Mouse (Mus musculus) forebrain, embryonic 11.5 days (tissue): ENCODE data around the gene Ctdsp1. TPM values are rescaled to one million over a fixed set of nuclear protein-coding genes. Genes with fewer than 3 reads are reported as not detected.
"Not testable (repeated sequence)": the region's sequence is repeated elsewhere in the genome, so short reads cannot be mapped to it uniquely, and the experiment has no call there.

Source experiments
- ATAC-seq: fragments of 200-750 bp; cut with Nextera tagmentation; replicated peaks from 2 replicates; pipeline ENCODE4 v1.8.0; 2017; ENCODE audit warnings: moderate TSS enrichment; ENCODE audit not compliant: low FRiP score
- DNase-seq: peaks from one replicate; pipeline ENCODE4 v3.0.0-alpha.2; 2017; ENCODE audit warnings: low spot score
- H3K27ac ChIP-seq: fragments of 300-500 bp; sonication (generic); 2 replicates; pipeline ENCODE4 v1.5.1; 2014; ENCODE audit warnings: low read depth, low read length
- H3K27me3 ChIP-seq: fragments of 300-500 bp; sonication (generic); 2 replicates; pipeline ENCODE4 v1.6.1; 2014; ENCODE audit warnings: mild to moderate bottlenecking, low read length, mixed read lengths; ENCODE audit not compliant: control insufficient read depth, insufficient read depth
- H3K36me3 ChIP-seq: fragments of 300-500 bp; sonication (generic); 2 replicates; pipeline ENCODE4 v1.6.1; 2014; ENCODE audit warnings: mild to moderate bottlenecking, low read length, moderate library complexity, mixed read lengths; ENCODE audit not compliant: control insufficient read depth, insufficient read depth
- H3K4me1 ChIP-seq: fragments of 300-500 bp; sonication (generic); replicated peaks from 2 replicates; pipeline ENCODE4 v1.6.1; 2014; ENCODE audit warnings: low read length, mixed read lengths; ENCODE audit not compliant: control insufficient read depth, insufficient read depth
- H3K4me2 ChIP-seq: fragments of 300-500 bp; sonication (generic); 2 replicates; pipeline ENCODE4 v1.6.1; 2014; ENCODE audit warnings: low read depth, mild to moderate bottlenecking, low read length, moderate library complexity, mixed read lengths; ENCODE audit not compliant: severe bottlenecking
- H3K4me3 ChIP-seq: fragments of 300-500 bp; sonication (generic); 2 replicates; pipeline ENCODE4 v1.5.1; 2014; ENCODE audit warnings: low read depth, low read length
- H3K9ac ChIP-seq: fragments of 300-500 bp; sonication (generic); 2 replicates; pipeline ENCODE4 v1.6.1; 2014; ENCODE audit warnings: low read length
- H3K9me3 ChIP-seq: fragments of 300-500 bp; sonication (generic); 2 replicates; pipeline ENCODE4 v1.6.1; 2016; ENCODE audit warnings: low read length, mixed read lengths; ENCODE audit not compliant: control insufficient read depth
- WGBS: fragments of 180-500 bp; shearing (Covaris S2); extraction: QIAGEN DNeasy Blood & Tissue Kit; methylation state at CpG from one replicate; pipeline ENCODE4 v1.1.7; 2014; 5-methylcytosine and 5-hydroxymethylcytosine counted together
- polyA plus RNA-seq: library from polyadenylated mRNA; unstranded; fragments of >200 nt; fragmentation: Nextera tagmentation; extraction: Ambion mirVana; gene quantifications from 2 replicates; pipeline ENCODE4 v1.2.1, GENCODE M21; 2014

The Ctdsp1 gene
- polyA plus RNA-seq, 1 experiment from 2014 or later = 46.9 TPM

GRCm38 (mm10) chr1:74391844-74392441 lies 634 bp downstream of the Ctdsp1 start:
- peak overlapping the region; percentile 95 for H3K4me2 ChIP-seq
- peak overlapping the region; percentile 97 for H3K4me3 ChIP-seq
- under 1% methylated on average over 47 of the region's 63 CpGs for WGBS
- H3K27ac ChIP-seq = peak overlapping the region; percentile 94
- peak; percentile 83 for DNase-seq
- no peaks in the 10 kb centered on the region for H3K9me3 ChIP-seq
- H3K27me3 ChIP-seq = peaks cover 2% of the 10 kb centered on the region; the same call in 1 of the 2 replicates
- ATAC-seq = peak; percentile 67
- H3K36me3 ChIP-seq = peaks cover 10% of the 10 kb centered on the region
- H3K4me1 ChIP-seq = peaks cover 16% of the 10 kb centered on the region
- peak overlapping the region; percentile 92 for H3K9ac ChIP-seq

- ATAC-seq (peak; percentile 28), DNase-seq (no peak)
- Histone ChIP-seq H3K9me3 (no peaks in the 10 kb centered on the region), H3K27me3 (peaks cover 2% of the 10 kb centered on the region; the same call in 1 of the 2 replicates), H3K9ac (peak overlapping the region; percentile 92), H3K4me3 (peak overlapping the region; percentile 97), H3K4me2 (peak overlapping the region; percentile 95), H3K27ac (peak overlapping the region; percentile 94; the same call in 1 of the 2 replicates), H3K4me1 (peaks cover 13% of the 10 kb centered on the region), H3K36me3 (peaks cover 10% of the 10 kb centered on the region)
- under 1% methylated on average over 16 of the region's 16 CpGs for WGBS
These were observed 1.2 kb downstream of the Ctdsp1 start for GRCm38 (mm10) chr1:74392446-74392994.

- ATAC-seq = no peak
- WGBS = 35% methylated on average over 6 of the region's 7 CpGs
- no peak overlapping the region for H3K27ac ChIP-seq
- peaks cover 17% of the 10 kb centered on the region for H3K4me1 ChIP-seq
- H3K4me3 ChIP-seq = peak overlapping the region; percentile 97
- peaks cover 2% of the 10 kb centered on the region; the same call in 1 of the 2 replicates for H3K27me3 ChIP-seq
- peak overlapping the region; percentile 95 for H3K4me2 ChIP-seq
- peak overlapping the region; percentile 92 for H3K9ac ChIP-seq
- peaks cover 10% of the 10 kb centered on the region for H3K36me3 ChIP-seq
- DNase-seq = no peak
- no peaks in the 10 kb centered on the region for H3K9me3 ChIP-seq
These were observed 1.7 kb downstream of the Ctdsp1 start for GRCm38 (mm10) chr1:74393010-74393409.

GRCm38 (mm10) chr1:74393697-74394096 lies 2.4 kb downstream of the Ctdsp1 start:
- Histone ChIP-seq H3K4me1 (peaks cover 17% of the 10 kb centered on the region), H3K4me3 (no peak overlapping the region), H3K27ac (no peak overlapping the region), H3K9ac (no peak overlapping the region), H3K36me3 (peaks cover 10% of the 10 kb centered on the region), H3K9me3 (no peaks in the 10 kb centered on the region), H3K4me2 (no peak overlapping the region), H3K27me3 (peaks cover 2% of the 10 kb centered on the region; the same call in 1 of the 2 replicates)
- DNase-seq (no peak), ATAC-seq (no peak)
- 89% methylated on average over 9 of the region's 9 CpGs for WGBS

- DNase-seq (no peak), ATAC-seq (no peak)
- Histone ChIP-seq H3K4me3 (no peak overlapping the region), H3K27ac (no peak overlapping the region), H3K9me3 (no peaks in the 10 kb centered on the region), H3K4me2 (no peak overlapping the region), H3K36me3 (peaks cover 10% of the 10 kb centered on the region), H3K9ac (no peak overlapping the region), H3K27me3 (peaks cover 2% of the 10 kb centered on the region; the same call in 1 of the 2 replicates), H3K4me1 (peaks cover 17% of the 10 kb centered on the region)
- 91% methylated on average over 9 of the region's 9 CpGs for WGBS
These were observed 3.0 kb downstream of the Ctdsp1 start for GRCm38 (mm10) chr1:74394311-74394710.

GRCm38 (mm10) chr1:74394858-74395257 lies 3.5 kb downstream of the Ctdsp1 start:
- no peak overlapping the region for H3K4me2 ChIP-seq
- H3K27me3 ChIP-seq = no peaks in the 10 kb centered on the region
- WGBS = 90% methylated on average over 15 of the region's 15 CpGs
- no peak overlapping the region for H3K4me3 ChIP-seq
- H3K36me3 ChIP-seq = peaks cover 10% of the 10 kb centered on the region
- H3K9me3 ChIP-seq = no peaks in the 10 kb centered on the region
- H3K27ac ChIP-seq = no peak overlapping the region
- no peak overlapping the region for H3K9ac ChIP-seq
- H3K4me1 ChIP-seq = peaks cover 17% of the 10 kb centered on the region
- ATAC-seq = no peak
- no peak for DNase-seq

GRCm38 (mm10) chr1:74395290-74395689 lies 4.0 kb downstream of the Ctdsp1 start:
- no peaks in the 10 kb centered on the region for H3K27me3 ChIP-seq
- peaks cover 13% of the 10 kb centered on the region for H3K4me1 ChIP-seq
- ATAC-seq = no peak
- no peak overlapping the region for H3K4me2 ChIP-seq
- H3K27ac ChIP-seq = no peak overlapping the region
- no peaks in the 10 kb centered on the region for H3K9me3 ChIP-seq
- H3K36me3 ChIP-seq = peaks cover 10% of the 10 kb centered on the region
- 88% methylated on average over 13 of the region's 13 CpGs for WGBS
- no peak overlapping the region for H3K9ac ChIP-seq
- DNase-seq = no peak
- no peak overlapping the region for H3K4me3 ChIP-seq

- H3K27me3 ChIP-seq, ATAC-seq, H3K9me3 ChIP-seq, H3K27ac ChIP-seq, DNase-seq: not testable (repeated sequence)
- Histone ChIP-seq H3K4me3 (peak overlapping the region; percentile 35), H3K36me3 (peaks cover 10% of the 10 kb centered on the region), H3K9ac (peak overlapping the region; percentile 57; the same call in 1 of the 2 replicates), H3K4me1 (peaks cover 12% of the 10 kb centered on the region), H3K4me2 (peak overlapping the region; percentile 75)
- WGBS = 7% methylated on average over 12 of the region's 12 CpGs
These were observed 5.3 kb downstream of the Ctdsp1 start for GRCm38 (mm10) chr1:74396456-74397222.
